Mouse (Mus musculus): ENCODE results near the gene Megf11. TPM values are rescaled to one million over a fixed set of nuclear protein-coding genes. Genes with fewer than 3 reads are reported as not detected.

Gene Megf11
- polyA plus RNA-seq, 1 experiment from 2014 or later: 0.23 TPM

GRCm38 (mm10) chr9:64590634-64591041 lies 205.2 kb downstream of the Megf11 start:
- Histone ChIP-seq H3K27me3 (0 out of 2 replicates have a peak, but pooled peaks cover 3% of the 10 kb centered on the region), H3K27ac (peak overlapping the region; percentile 99), H3K9me3 (replicated peaks) (no peaks in the 10 kb centered on the region), H3K9ac (peak overlapping the region; percentile 68), H3K4me2 (peak overlapping the region; percentile 59), H3K4me1 (replicated peaks) (peaks cover 69% of the 10 kb centered on the region), H3K36me3 (no peaks in the 10 kb centered on the region), H3K4me3 (replicated peaks) (peak overlapping the region; percentile 21)
- DNase-seq: peak; percentile 83
- ATAC-seq (ENCODE audit: low read depth): peak; percentile 98
- 9% methylated on average over 5 of the region's 5 CpGs for WGBS (ENCODE audit: insufficient replicate concordance)

- H3K4me3 ChIP-seq (replicated peaks): no peak overlapping the region
- H3K36me3 ChIP-seq: no peaks in the 10 kb centered on the region
- WGBS (ENCODE audit: insufficient replicate concordance): 65% methylated on average over 1 of the region's 1 CpGs
- H3K9ac ChIP-seq: peak overlapping the region; percentile 68
- peaks cover 68% of the 10 kb centered on the region for H3K4me1 ChIP-seq (replicated peaks)
- H3K27me3 ChIP-seq: 0 out of 2 replicates have a peak, but pooled peaks cover 3% of the 10 kb centered on the region
- H3K4me2 ChIP-seq: no peak overlapping the region
- ATAC-seq (ENCODE audit: low read depth): peak; percentile 65
- peak; percentile 63 for DNase-seq
- H3K27ac ChIP-seq: peak overlapping the region; percentile 99
- no peaks in the 10 kb centered on the region for H3K9me3 ChIP-seq (replicated peaks)
Measured at GRCm38 (mm10) chr9:64591436-64591835, 206.0 kb downstream of the Megf11 start.

DNA sequence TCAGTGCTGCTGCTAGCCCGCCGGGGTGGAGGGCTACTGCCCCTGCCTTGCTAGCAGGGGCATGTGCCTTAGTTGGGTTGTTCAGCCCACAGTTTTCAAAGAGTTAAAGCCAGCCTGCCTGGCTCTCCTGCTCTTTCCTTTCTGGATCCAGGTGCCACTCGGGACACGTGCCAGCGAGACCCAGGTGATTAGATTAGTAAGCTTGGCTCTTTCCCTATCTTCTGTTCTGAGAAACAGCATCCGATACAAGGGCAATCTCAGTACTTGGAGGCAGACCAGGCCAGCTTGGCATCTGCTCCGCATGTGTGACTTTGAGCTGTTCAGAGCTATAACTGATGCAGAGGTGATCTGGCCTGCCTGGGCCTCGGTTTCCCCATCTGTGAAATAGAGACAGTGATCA lies 209.0 kb downstream of the Megf11 start:
- Histone ChIP-seq H3K4me2 (no peak overlapping the region), H3K9ac (no peak overlapping the region), H3K4me1 (replicated peaks) (peaks cover 44% of the 10 kb centered on the region), H3K36me3 (no peaks in the 10 kb centered on the region), H3K27ac (no peak overlapping the region), H3K4me3 (replicated peaks) (no peak overlapping the region), H3K27me3 (0 out of 2 replicates have a peak, but pooled peaks cover 3% of the 10 kb centered on the region), H3K9me3 (replicated peaks) (no peaks in the 10 kb centered on the region)
- DNase-seq: no peak
- WGBS (ENCODE audit: insufficient replicate concordance): 69% methylated on average over 8 of the region's 8 CpGs
- ATAC-seq (ENCODE audit: low read depth): no peak

DNA sequence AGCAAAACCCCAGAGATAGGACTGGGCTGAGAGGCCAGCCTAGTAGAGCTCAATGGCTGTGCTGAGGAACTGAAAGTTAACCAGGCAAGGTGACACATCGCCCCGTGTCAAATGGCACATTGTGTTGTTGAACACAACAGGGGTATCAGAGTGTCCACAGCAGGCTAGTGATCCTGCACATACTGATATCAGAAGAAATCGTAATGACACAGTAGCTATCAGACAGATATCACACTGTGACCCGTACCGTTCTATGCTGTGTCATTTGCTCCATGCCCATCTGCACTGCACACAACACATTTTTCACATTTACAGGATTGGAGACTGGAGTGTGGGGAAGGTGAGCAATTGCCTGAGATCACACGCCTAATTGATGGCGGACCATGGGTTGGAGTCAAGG lies 213.0 kb downstream of the Megf11 start:
- Histone ChIP-seq H3K36me3 (no peaks in the 10 kb centered on the region), H3K4me1 (replicated peaks) (peaks cover 15% of the 10 kb centered on the region; the same call in 1 of the 2 replicates), H3K27me3 (peaks cover 7% of the 10 kb centered on the region; the same call in 1 of the 2 replicates), H3K9ac (no peak overlapping the region), H3K4me2 (no peak overlapping the region), H3K4me3 (replicated peaks) (no peak overlapping the region), H3K27ac (no peak overlapping the region), H3K9me3 (replicated peaks) (no peaks in the 10 kb centered on the region)
- WGBS (ENCODE audit: insufficient replicate concordance): 52% methylated on average over 7 of the region's 7 CpGs
- ATAC-seq (ENCODE audit: low read depth) (peak; percentile 55), DNase-seq (no peak)

DNA sequence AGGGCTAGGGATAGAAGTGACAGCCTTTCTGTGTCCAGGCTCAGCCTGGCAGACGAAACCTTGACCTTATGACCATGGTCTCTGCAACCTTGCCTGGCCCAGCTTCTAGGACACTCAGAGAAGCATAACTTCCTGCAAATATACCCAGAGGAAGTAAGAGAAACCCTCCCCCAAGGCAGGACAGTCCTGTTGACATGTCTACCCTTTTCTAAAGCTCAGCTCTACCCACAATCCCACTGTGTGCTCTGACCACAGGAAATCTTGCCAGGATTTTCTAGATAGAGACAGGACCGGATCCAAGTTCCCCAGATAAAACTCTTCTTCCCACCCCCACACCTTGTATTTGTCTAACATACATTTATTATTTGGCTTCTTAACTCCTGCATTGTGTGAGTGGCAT lies 215.3 kb downstream of the Megf11 start:
- H3K4me2 ChIP-seq: no peak overlapping the region
- no peak overlapping the region for H3K9ac ChIP-seq
- no peak overlapping the region for H3K4me3 ChIP-seq (replicated peaks)
- no peak overlapping the region for H3K27ac ChIP-seq
- WGBS (ENCODE audit: insufficient replicate concordance): 19% methylated on average over 2 of the region's 2 CpGs
- ATAC-seq (ENCODE audit: low read depth) (no peak), DNase-seq (no peak)
- H3K27me3 ChIP-seq: peaks cover 4% of the 10 kb centered on the region; the same call in 1 of the 2 replicates
- no peaks in the 10 kb centered on the region for H3K36me3 ChIP-seq
- H3K9me3 ChIP-seq (replicated peaks): no peaks in the 10 kb centered on the region
- H3K4me1 ChIP-seq (replicated peaks): peaks cover 15% of the 10 kb centered on the region; the same call in 1 of the 2 replicates

DNA sequence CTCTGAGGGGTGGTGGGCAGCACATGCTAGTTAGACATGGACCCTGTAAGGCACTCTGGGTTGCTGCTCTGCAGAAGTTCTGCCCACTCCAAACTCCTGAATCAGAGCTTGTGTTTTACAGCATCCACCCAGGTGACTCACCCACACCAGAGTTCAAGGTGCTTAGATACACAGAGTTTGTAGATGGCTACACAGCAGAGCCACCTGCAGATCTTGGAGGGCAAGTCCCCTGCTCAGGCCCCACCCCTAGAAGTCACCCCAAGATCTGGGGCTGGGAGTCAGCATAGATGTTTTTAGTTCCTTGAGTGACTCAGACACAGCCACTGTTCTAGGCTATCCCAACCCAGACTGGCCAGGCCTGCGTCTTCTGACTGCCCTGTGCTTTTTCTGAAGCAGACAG lies 217.5 kb downstream of the Megf11 start:
- Histone ChIP-seq H3K9ac (no peak overlapping the region), H3K4me2 (no peak overlapping the region), H3K4me1 (replicated peaks) (peaks cover 15% of the 10 kb centered on the region; the same call in 1 of the 2 replicates), H3K4me3 (replicated peaks) (no peak overlapping the region), H3K36me3 (no peaks in the 10 kb centered on the region), H3K27me3 (peaks cover 4% of the 10 kb centered on the region; the same call in 1 of the 2 replicates), H3K27ac (no peak overlapping the region), H3K9me3 (replicated peaks) (no peaks in the 10 kb centered on the region)
- whole genome bisulfite sequencing (ENCODE audit: insufficient replicate concordance): 43% methylated on average over 1 of the region's 1 CpGs
- ATAC-seq (ENCODE audit: low read depth): no peak
- DNase-seq: no peak

- H3K4me2 ChIP-seq: no peak overlapping the region
- no peak overlapping the region for H3K27ac ChIP-seq
- H3K9ac ChIP-seq: no peak overlapping the region
- ATAC-seq (ENCODE audit: low read depth) (no peak), DNase-seq (no peak)
- no peak overlapping the region for H3K4me3 ChIP-seq (replicated peaks)
- no peaks in the 10 kb centered on the region for H3K9me3 ChIP-seq (replicated peaks)
- 0 out of 2 replicates have a peak, but pooled peaks cover 8% of the 10 kb centered on the region for H3K4me1 ChIP-seq (replicated peaks)
- 66% methylated on average over 7 of the region's 7 CpGs for WGBS (ENCODE audit: insufficient replicate concordance)
- H3K27me3 ChIP-seq: peaks cover 4% of the 10 kb centered on the region; the same call in 1 of the 2 replicates
- H3K36me3 ChIP-seq: no peaks in the 10 kb centered on the region
Measured at GRCm38 (mm10) chr9:64604217-64604711, 218.8 kb downstream of the Megf11 start.

- WGBS (ENCODE audit: insufficient replicate concordance): 77% methylated on average over 14 of the region's 14 CpGs
- no peak overlapping the region for H3K4me2 ChIP-seq
- no peak overlapping the region for H3K9ac ChIP-seq
- H3K9me3 ChIP-seq (replicated peaks): no peaks in the 10 kb centered on the region
- H3K4me3 ChIP-seq (replicated peaks): no peak overlapping the region
- H3K27me3 ChIP-seq: peaks cover 4% of the 10 kb centered on the region; the same call in 1 of the 2 replicates
- DNase-seq (no peak), ATAC-seq (ENCODE audit: low read depth) (no peak)
- H3K4me1 ChIP-seq (replicated peaks): 0 out of 2 replicates have a peak, but pooled peaks cover 8% of the 10 kb centered on the region
- H3K36me3 ChIP-seq: no peaks in the 10 kb centered on the region
- H3K27ac ChIP-seq: no peak overlapping the region; the same call in 1 of the 2 replicates
Measured at GRCm38 (mm10) chr9:64605077-64605714, 219.8 kb downstream of the Megf11 start.

DNA sequence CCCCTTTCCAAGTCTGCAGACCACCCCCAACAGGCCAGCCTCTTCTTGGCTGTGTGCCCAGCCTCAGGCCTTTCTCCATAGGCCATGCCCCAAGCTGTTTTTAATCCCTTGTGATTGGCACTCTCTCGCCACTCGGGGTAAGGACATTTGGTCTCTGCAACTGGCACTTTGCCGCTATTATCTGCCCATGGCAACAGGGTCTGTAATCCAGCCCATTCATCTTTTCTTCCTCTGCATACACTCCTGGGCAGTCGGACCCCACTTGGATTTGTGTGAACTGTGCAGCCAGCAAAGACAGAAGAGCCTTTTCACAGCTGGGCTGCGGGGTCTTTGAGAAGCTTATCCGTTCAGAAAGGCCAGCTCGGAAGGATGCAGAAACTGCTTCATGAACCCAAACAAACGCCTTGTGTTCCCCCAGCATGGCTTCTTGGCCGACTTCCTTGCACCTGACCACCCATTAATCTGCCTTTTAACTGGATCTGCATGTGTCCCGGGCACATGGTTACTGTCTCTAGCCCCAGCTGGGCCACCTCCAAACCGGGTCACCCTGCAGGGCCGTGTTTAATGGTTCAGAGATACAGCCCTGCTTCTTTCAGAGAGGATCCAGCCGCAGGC lies 220.4 kb downstream of the Megf11 start:
- no peak for DNase-seq
- WGBS (ENCODE audit: insufficient replicate concordance): 63% methylated on average over 13 of the region's 13 CpGs
- H3K27me3 ChIP-seq: no peaks in the 10 kb centered on the region
- no peak overlapping the region for H3K4me2 ChIP-seq
- no peak overlapping the region; the same call in 1 of the 2 replicates for H3K27ac ChIP-seq
- H3K9me3 ChIP-seq (replicated peaks): no peaks in the 10 kb centered on the region
- 0 out of 2 replicates have a peak, but pooled peaks cover 3% of the 10 kb centered on the region for H3K4me1 ChIP-seq (replicated peaks)
- no peak overlapping the region for H3K4me3 ChIP-seq (replicated peaks)
- no peak for ATAC-seq (ENCODE audit: low read depth)
- no peak overlapping the region for H3K9ac ChIP-seq
- no peaks in the 10 kb centered on the region for H3K36me3 ChIP-seq

DNA sequence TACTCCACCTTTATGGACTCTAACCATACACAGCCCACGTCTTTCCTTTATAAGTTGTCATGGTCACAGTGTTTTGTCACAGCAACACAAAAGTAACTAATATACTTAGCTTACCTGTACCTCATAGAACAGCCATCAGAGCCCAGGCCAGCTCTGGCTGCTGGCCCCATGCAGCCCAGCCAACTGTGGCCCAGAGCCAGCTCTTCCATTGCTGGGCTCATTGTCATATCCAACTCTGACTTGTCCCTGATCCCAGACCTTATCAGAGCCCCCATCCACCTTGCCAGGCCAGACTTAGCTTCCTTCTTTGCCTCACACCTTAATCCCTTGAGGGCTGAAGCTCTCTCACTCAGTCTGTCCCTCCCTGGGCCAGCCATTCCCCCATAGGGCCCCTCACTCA lies 221.6 kb downstream of the Megf11 start:
- H3K27ac ChIP-seq: no peak overlapping the region
- no peak overlapping the region for H3K4me2 ChIP-seq
- H3K9ac ChIP-seq: no peak overlapping the region
- no peak overlapping the region for H3K4me3 ChIP-seq (replicated peaks)
- no peaks in the 10 kb centered on the region for H3K9me3 ChIP-seq (replicated peaks)
- H3K27me3 ChIP-seq: peaks cover 6% of the 10 kb centered on the region; the same call in 1 of the 2 replicates
- WGBS (ENCODE audit: insufficient replicate concordance): 75% methylated on average over 1 of the region's 1 CpGs
- no peak for DNase-seq
- no peak for ATAC-seq (ENCODE audit: low read depth)
- no peaks in the 10 kb centered on the region for H3K36me3 ChIP-seq
- 0 out of 2 replicates have a peak, but pooled peaks cover 3% of the 10 kb centered on the region for H3K4me1 ChIP-seq (replicated peaks)

GRCm38 (mm10) chr9:64609546-64609945 lies 224.1 kb downstream of the Megf11 start:
- DNase-seq: no peak
- Histone ChIP-seq H3K27ac (no peak overlapping the region), H3K4me3 (replicated peaks) (no peak overlapping the region), H3K4me1 (replicated peaks) (no peaks in the 10 kb centered on the region), H3K9me3 (replicated peaks) (no peaks in the 10 kb centered on the region), H3K36me3 (no peaks in the 10 kb centered on the region), H3K27me3 (peaks cover 12% of the 10 kb centered on the region; the same call in 1 of the 2 replicates), H3K4me2 (no peak overlapping the region), H3K9ac (no peak overlapping the region)
- WGBS (ENCODE audit: insufficient replicate concordance): 53% methylated on average over 3 of the region's 3 CpGs
- ATAC-seq (ENCODE audit: low read depth): no peak
